Mouse (Mus musculus): ENCODE results near the gene St6gal1. TPM values are rescaled to one million over a fixed set of nuclear protein-coding genes. Genes with fewer than 3 reads are reported as not detected.
A peak's percentile ranks its signal among the peaks of the same experiment; 100 is the strongest.

The St6gal1 gene
- polyA plus RNA-seq, 1 experiment from 2014 or later: 38.7 TPM

GRCm38 (mm10) chr16:23320025-23320424 lies 95.5 kb downstream of the St6gal1 start:
- no peak overlapping the region for H3K4me3 ChIP-seq
- WGBS: 83% methylated on average over 3 of the region's 3 CpGs

DNA sequence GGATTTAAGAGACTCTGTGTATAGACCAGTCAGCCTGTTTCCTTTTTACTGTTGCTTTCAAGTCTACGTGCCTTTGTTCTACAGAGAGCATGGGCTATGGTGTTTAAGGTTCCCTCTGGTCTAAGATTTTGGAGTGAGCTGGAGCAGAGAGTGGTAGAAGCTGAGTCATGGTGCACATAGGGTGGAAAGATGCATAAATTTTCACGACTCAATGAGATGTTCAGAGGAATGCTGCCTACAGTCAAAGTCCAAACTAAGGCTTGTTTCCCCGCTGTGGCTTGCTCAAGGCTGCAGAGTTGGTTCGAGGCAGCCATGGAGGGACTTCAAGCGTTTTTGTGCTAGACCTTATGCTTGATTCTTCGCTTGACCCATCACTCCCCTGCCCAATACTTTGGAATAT lies 96.0 kb downstream of the St6gal1 start:
- Histone ChIP-seq H3K27ac (no peak overlapping the region), H3K27me3 (no peaks in the 10 kb centered on the region), H3K36me3 (peaks cover 26% of the 10 kb centered on the region), H3K4me3 (no peak overlapping the region), H3K9me3 (replicated peaks) (no peaks in the 10 kb centered on the region), H3K4me1 (peaks cover 9% of the 10 kb centered on the region; the same call in 1 of the 2 replicates), H3K4me2 (replicated peaks) (no peak overlapping the region), H3K9ac (no peak overlapping the region)
- 95% methylated on average over 6 of the region's 6 CpGs for WGBS
- ATAC-seq (ENCODE audit: low FRiP score): no peak

More at GRCm38 (mm10) chr16:23320025-23320424, 95.5 kb downstream of the St6gal1 start:
- H3K4me2 ChIP-seq (replicated peaks): no peak overlapping the region
- H3K27ac ChIP-seq: no peak overlapping the region
- H3K9ac ChIP-seq: no peak overlapping the region
- no peaks in the 10 kb centered on the region for H3K27me3 ChIP-seq
- ATAC-seq (ENCODE audit: low FRiP score): no peak
- H3K9me3 ChIP-seq (replicated peaks): no peaks in the 10 kb centered on the region
- H3K4me1 ChIP-seq: 0 out of 2 replicates have a peak, but pooled peaks cover 4% of the 10 kb centered on the region
- peaks cover 26% of the 10 kb centered on the region for H3K36me3 ChIP-seq

- Histone ChIP-seq H3K9me3 (replicated peaks) (no peaks in the 10 kb centered on the region), H3K4me2 (replicated peaks) (no peak overlapping the region), H3K9ac (no peak overlapping the region), H3K27ac (no peak overlapping the region), H3K4me1 (peaks cover 9% of the 10 kb centered on the region; the same call in 1 of the 2 replicates), H3K4me3 (no peak overlapping the region), H3K27me3 (no peaks in the 10 kb centered on the region), H3K36me3 (peaks cover 25% of the 10 kb centered on the region)
- ATAC-seq (ENCODE audit: low FRiP score): no peak
These were observed 97.9 kb downstream of the St6gal1 start for GRCm38 (mm10) chr16:23322453-23322852.

GRCm38 (mm10) chr16:23323915-23324314 lies 99.4 kb downstream of the St6gal1 start:
- Histone ChIP-seq H3K4me3 (no peak overlapping the region), H3K27me3 (no peaks in the 10 kb centered on the region), H3K9ac (no peak overlapping the region), H3K36me3 (peaks cover 26% of the 10 kb centered on the region), H3K27ac (no peak overlapping the region), H3K4me1 (peaks cover 9% of the 10 kb centered on the region; the same call in 1 of the 2 replicates), H3K9me3 (replicated peaks) (no peaks in the 10 kb centered on the region), H3K4me2 (replicated peaks) (no peak overlapping the region)
- ATAC-seq (ENCODE audit: low FRiP score): no peak
- 29% methylated on average over 3 of the region's 3 CpGs for WGBS

GRCm38 (mm10) chr16:23324867-23325650 lies 100.5 kb downstream of the St6gal1 start:
- H3K4me3 ChIP-seq: no peak overlapping the region
- peaks cover 9% of the 10 kb centered on the region; the same call in 1 of the 2 replicates for H3K4me1 ChIP-seq
- WGBS: 68% methylated on average over 6 of the region's 6 CpGs
- no peaks in the 10 kb centered on the region for H3K27me3 ChIP-seq
- H3K27ac ChIP-seq: no peak overlapping the region
- no peak for ATAC-seq (ENCODE audit: low FRiP score)
- no peak overlapping the region for H3K4me2 ChIP-seq (replicated peaks)
- no peaks in the 10 kb centered on the region for H3K9me3 ChIP-seq (replicated peaks)
- H3K9ac ChIP-seq: no peak overlapping the region
- peaks cover 33% of the 10 kb centered on the region for H3K36me3 ChIP-seq

GRCm38 (mm10) chr16:23326664-23327063 lies 102.1 kb downstream of the St6gal1 start:
- Histone ChIP-seq H3K9me3 (replicated peaks) (no peaks in the 10 kb centered on the region), H3K36me3 (peaks cover 24% of the 10 kb centered on the region), H3K9ac (no peak overlapping the region), H3K27ac (no peak overlapping the region), H3K4me2 (replicated peaks) (no peak overlapping the region), H3K4me1 (peaks cover 9% of the 10 kb centered on the region; the same call in 1 of the 2 replicates), H3K4me3 (no peak overlapping the region), H3K27me3 (no peaks in the 10 kb centered on the region)
- WGBS: 83% methylated on average over 6 of the region's 6 CpGs
- ATAC-seq (ENCODE audit: low FRiP score): no peak

DNA sequence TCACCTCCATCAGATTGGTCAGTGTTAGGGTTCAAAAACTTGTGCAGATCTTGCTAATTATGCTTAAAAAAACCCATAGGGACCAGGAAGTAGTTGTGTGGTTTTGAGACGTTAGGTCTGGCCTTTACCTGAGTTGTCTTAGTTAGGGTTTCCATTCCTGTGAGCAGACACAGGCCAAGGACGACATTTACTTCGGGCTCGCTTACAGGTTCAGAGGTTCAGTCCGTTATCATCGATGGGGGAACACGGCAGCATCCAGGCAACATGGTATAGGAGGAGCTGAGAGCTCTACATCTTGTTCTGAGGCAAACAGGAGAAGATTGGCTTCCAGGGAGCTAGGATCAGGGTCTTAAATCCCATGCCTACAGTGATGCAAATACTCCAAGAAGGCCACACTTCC lies 102.7 kb downstream of the St6gal1 start:
- ATAC-seq (ENCODE audit: low FRiP score): no peak
- WGBS: 93% methylated on average over 7 of the region's 7 CpGs
- no peak overlapping the region for H3K4me3 ChIP-seq

DNA sequence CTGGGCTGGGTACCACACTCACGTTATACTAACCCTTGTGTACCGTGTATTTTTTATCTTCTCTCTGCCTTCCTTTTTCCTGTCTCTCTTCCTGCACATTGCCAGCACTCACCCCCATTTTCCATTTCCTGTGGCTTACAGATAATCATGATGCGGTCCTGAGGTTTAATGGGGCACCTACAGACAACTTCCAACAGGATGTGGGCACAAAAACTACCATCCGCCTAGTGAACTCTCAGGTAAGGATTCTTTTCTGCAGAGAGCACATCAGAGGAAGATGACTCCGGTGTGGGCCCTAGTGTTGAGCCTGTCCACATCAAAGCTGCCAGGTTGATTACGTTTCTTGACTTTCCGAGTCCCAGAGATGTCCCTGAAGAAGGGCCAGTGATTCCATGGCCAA lies 103.7 kb downstream of the St6gal1 start:
- H3K4me3 ChIP-seq: no peak overlapping the region
- H3K4me1 ChIP-seq: peaks cover 9% of the 10 kb centered on the region; the same call in 1 of the 2 replicates
- H3K27me3 ChIP-seq: no peaks in the 10 kb centered on the region
- no peak overlapping the region for H3K9ac ChIP-seq
- peaks cover 18% of the 10 kb centered on the region for H3K36me3 ChIP-seq
- no peak overlapping the region for H3K27ac ChIP-seq
- no peaks in the 10 kb centered on the region for H3K9me3 ChIP-seq (replicated peaks)
- H3K4me2 ChIP-seq (replicated peaks): no peak overlapping the region
- no peak for ATAC-seq (ENCODE audit: low FRiP score)
- 94% methylated on average over 7 of the region's 7 CpGs for WGBS

More for the DNA sequence above, 102.7 kb downstream of the St6gal1 start:
- H3K4me1 ChIP-seq: peaks cover 9% of the 10 kb centered on the region; the same call in 1 of the 2 replicates
- no peak overlapping the region for H3K9ac ChIP-seq
- no peaks in the 10 kb centered on the region for H3K27me3 ChIP-seq
- H3K9me3 ChIP-seq (replicated peaks): no peaks in the 10 kb centered on the region
- no peak overlapping the region for H3K4me2 ChIP-seq (replicated peaks)
- H3K36me3 ChIP-seq: peaks cover 20% of the 10 kb centered on the region
- H3K27ac ChIP-seq: no peak overlapping the region

DNA sequence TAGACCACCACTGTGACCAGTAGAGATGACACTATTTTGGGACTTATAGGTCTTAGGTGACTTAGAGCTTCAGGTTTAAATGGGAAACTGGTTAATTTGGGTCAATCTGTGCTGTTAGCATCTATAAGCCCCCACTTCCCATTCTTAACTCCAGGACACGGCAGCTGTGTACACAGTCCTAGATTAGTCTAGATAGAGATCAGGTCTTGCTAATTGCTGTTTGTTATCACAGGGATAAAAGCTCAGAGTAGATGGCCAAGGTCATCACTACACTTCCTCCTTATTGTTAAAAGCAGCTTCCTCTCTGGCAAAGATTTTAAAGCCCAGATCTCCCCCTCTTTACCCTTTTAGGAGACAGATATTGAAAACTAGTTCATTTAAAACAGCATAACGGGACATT lies 107.6 kb downstream of the St6gal1 start:
- Histone ChIP-seq H3K9ac (no peak overlapping the region), H3K9me3 (replicated peaks) (no peaks in the 10 kb centered on the region), H3K27ac (no peak overlapping the region), H3K27me3 (no peaks in the 10 kb centered on the region), H3K36me3 (peaks cover 25% of the 10 kb centered on the region), H3K4me1 (no peaks in the 10 kb centered on the region), H3K4me2 (replicated peaks) (no peak overlapping the region), H3K4me3 (no peak overlapping the region)
- WGBS: 84% methylated on average over 2 of the region's 2 CpGs
- no peak for ATAC-seq (ENCODE audit: low FRiP score)

DNA sequence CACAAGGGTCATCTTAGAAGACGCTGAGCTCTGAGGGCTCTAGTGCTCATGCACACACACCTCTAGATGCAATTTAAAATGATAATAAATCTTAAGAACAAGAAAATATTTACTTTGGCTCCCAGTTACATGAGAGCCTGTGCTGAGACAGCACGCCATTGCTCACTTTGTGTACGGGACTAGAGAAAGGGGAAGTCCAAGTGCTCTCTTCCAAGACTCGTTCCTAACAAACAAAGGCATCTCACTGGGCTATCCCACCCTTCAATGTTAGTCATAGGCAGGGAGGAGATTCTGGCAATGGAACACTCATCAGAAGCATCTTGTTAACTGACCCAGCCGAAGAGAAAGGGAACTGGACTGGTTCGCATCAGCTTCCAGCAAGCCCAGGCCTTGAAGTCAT lies 108.1 kb downstream of the St6gal1 start:
- H3K27me3 ChIP-seq: no peaks in the 10 kb centered on the region
- H3K9me3 ChIP-seq (replicated peaks): no peaks in the 10 kb centered on the region
- no peak overlapping the region for H3K4me3 ChIP-seq
- no peaks in the 10 kb centered on the region for H3K4me1 ChIP-seq
- H3K4me2 ChIP-seq (replicated peaks): no peak overlapping the region
- H3K9ac ChIP-seq: no peak overlapping the region
- H3K36me3 ChIP-seq: peaks cover 25% of the 10 kb centered on the region
- ATAC-seq (ENCODE audit: low FRiP score): no peak
- 90% methylated on average over 6 of the region's 6 CpGs for WGBS
- H3K27ac ChIP-seq: no peak overlapping the region

DNA sequence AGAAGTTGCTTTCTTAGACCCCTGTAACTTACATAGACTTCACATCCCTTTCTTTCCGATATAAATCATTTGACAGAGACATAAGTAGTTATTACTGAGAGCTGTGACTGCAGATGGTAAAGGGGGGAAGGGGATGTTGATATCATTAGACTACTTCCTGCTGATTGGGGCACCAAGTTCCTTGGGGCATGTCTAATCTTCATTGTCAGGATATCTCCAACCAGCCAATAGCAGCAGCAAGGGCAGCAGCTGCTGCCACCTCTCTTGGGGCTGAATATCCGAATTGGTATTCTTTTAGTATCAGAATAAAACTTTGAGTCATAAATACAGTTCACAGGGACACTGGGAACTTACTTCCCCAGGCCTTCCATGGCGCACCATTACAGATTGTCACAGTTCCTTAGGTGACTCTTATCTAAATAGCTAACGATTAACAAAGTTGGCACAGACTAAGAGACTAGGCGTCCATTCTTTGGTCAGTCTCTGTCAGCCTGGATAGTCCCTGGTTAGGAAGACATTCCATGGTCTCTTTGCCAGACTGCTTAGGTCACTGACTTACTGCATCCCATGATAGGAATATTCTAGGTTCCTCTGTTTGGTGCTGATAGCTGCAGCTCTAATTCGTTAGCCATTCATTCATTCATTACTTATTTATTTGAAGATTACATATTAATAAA lies 109.5 kb downstream of the St6gal1 start:
- Histone ChIP-seq H3K4me2 (replicated peaks) (no peak overlapping the region), H3K4me1 (no peaks in the 10 kb centered on the region), H3K9ac (no peak overlapping the region), H3K27me3 (no peaks in the 10 kb centered on the region), H3K27ac (no peak overlapping the region), H3K36me3 (peaks cover 20% of the 10 kb centered on the region), H3K4me3 (no peak overlapping the region), H3K9me3 (replicated peaks) (no peaks in the 10 kb centered on the region)
- 0 out of 2 replicates have a peak, but pooled peaks have one; percentile 26 for ATAC-seq (ENCODE audit: low FRiP score)
- WGBS: 87% methylated on average over 6 of the region's 6 CpGs

- no peak overlapping the region for H3K4me2 ChIP-seq (replicated peaks)
- WGBS: 75% methylated on average over 4 of the region's 4 CpGs
These were observed 112.8 kb downstream of the St6gal1 start for GRCm38 (mm10) chr16:23337317-23337716.

More at GRCm38 (mm10) chr16:23337317-23337716, 112.8 kb downstream of the St6gal1 start:
- ATAC-seq (ENCODE audit: low FRiP score): no peak
- no peak overlapping the region for H3K9ac ChIP-seq
- H3K9me3 ChIP-seq (replicated peaks): no peaks in the 10 kb centered on the region
- no peaks in the 10 kb centered on the region for H3K4me1 ChIP-seq
- H3K27ac ChIP-seq: no peak overlapping the region
- H3K36me3 ChIP-seq: peaks cover 28% of the 10 kb centered on the region
- H3K4me3 ChIP-seq: no peak overlapping the region
- no peaks in the 10 kb centered on the region for H3K27me3 ChIP-seq
